Mouse (Mus musculus): ENCODE data around the gene Kcnn1. TPM values are rescaled to one million over a fixed set of nuclear protein-coding genes. Genes with fewer than 3 reads are reported as not detected.

Gene Kcnn1
- polyA plus RNA-seq, 1 experiment from 2014 or later: 2.8 TPM

GRCm38 (mm10) chr8:70839408-70840351, 23.4 kb downstream of the Kcnn1 start, which contains the start of gene Arrdc2:
TSS of gene Arrdc2 (minus strand) at chr8:70839720.
- WGBS: 3% methylated on average over 55 of the region's 55 CpGs
- Histone ChIP-seq H3K4me3 (peak within 1 kb of the TSS; percentile 63), H3K27ac (peak within 1 kb of the TSS; percentile 85), H3K4me2 (peak within 1 kb of the TSS; percentile 93), H3K4me1 (replicated peaks) (peaks cover 12% of the 10 kb centered on the region), H3K9ac (peak within 1 kb of the TSS; percentile 84), H3K27me3 (peaks cover 8% of the 10 kb centered on the region; the same call in 1 of the 2 replicates), H3K36me3 (no peaks in the 10 kb centered on the region), H3K9me3 (replicated peaks) (no peaks in the 10 kb centered on the region)
- peak; percentile 96 for ATAC-seq (replicated peaks; ENCODE audit: insufficient number of reproducible peaks, insufficient read depth, low FRiP score, low read depth)

DNA sequence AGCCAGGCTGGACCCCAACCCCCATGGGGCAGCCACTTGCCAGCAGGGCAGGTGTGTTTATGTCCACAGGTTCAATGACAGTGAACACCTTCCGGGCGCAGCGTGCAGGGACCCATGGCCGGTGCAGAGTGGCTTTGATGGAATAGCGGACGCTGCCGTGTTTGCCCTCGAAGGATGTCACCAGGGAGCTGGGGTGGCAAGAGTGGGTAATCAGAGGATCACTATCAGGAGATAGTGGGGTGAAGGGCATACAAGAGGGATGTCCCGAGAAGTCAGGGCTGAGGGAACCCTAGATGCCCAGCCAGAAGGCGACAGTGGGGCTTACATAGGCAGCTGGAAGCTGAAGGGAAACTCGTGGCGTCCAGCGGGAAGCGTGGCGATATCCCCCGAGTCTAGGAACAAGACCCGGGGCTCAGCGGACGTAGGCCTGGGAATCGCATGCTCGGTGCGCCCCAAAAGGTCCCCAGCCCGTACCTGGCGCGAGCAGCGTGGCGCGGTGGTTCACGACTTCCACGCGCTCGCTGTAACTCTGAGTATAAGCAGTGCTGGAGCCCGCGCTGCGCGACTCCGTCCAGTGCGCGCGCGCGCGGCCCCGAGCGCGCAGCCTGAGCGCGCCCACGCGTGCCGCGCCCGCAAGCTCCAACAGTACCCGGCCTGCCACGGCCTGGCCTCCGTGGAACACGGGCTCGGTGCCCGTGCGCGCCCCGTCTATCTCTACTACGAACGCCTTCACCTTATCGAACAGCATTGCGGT, 24.2 kb downstream of the Kcnn1 start:
- H3K36me3 ChIP-seq: no peaks in the 10 kb centered on the region
- WGBS: 3% methylated on average over 66 of the region's 66 CpGs
- H3K27me3 ChIP-seq: peaks cover 8% of the 10 kb centered on the region; the same call in 1 of the 2 replicates
- ATAC-seq (replicated peaks; ENCODE audit: insufficient number of reproducible peaks, insufficient read depth, low FRiP score, low read depth): peak; percentile 11
- peak overlapping the region; percentile 84 for H3K9ac ChIP-seq
- H3K27ac ChIP-seq: peak overlapping the region; percentile 85
- H3K4me3 ChIP-seq: peak overlapping the region; percentile 63
- peaks cover 15% of the 10 kb centered on the region for H3K4me1 ChIP-seq (replicated peaks)
- H3K9me3 ChIP-seq (replicated peaks): no peaks in the 10 kb centered on the region
- peak overlapping the region; percentile 93 for H3K4me2 ChIP-seq

GRCm38 (mm10) chr8:70836666-70837065, 26.4 kb downstream of the Kcnn1 start:
- Histone ChIP-seq H3K27me3 (no peaks in the 10 kb centered on the region), H3K27ac (no peak overlapping the region), H3K36me3 (no peaks in the 10 kb centered on the region), H3K4me3 (no peak overlapping the region), H3K9me3 (replicated peaks) (no peaks in the 10 kb centered on the region), H3K9ac (no peak overlapping the region), H3K4me2 (no peak overlapping the region), H3K4me1 (replicated peaks) (peaks cover 27% of the 10 kb centered on the region)
- WGBS: 88% methylated on average over 12 of the region's 12 CpGs
- no peak for ATAC-seq (replicated peaks; ENCODE audit: insufficient number of reproducible peaks, insufficient read depth, low FRiP score, low read depth)

- Histone ChIP-seq H3K27me3 (no peaks in the 10 kb centered on the region), H3K36me3 (no peaks in the 10 kb centered on the region), H3K4me3 (no peak overlapping the region), H3K4me2 (0 out of 2 replicates have a peak overlapping the region, but pooled peaks have one; percentile 24), H3K4me1 (replicated peaks) (peaks cover 20% of the 10 kb centered on the region), H3K27ac (peak overlapping the region; percentile 58; the same call in 1 of the 2 replicates), H3K9me3 (replicated peaks) (no peaks in the 10 kb centered on the region), H3K9ac (no peak overlapping the region; the same call in 1 of the 2 replicates)
- WGBS: 89% methylated on average over 3 of the region's 3 CpGs
- ATAC-seq (replicated peaks; ENCODE audit: insufficient number of reproducible peaks, insufficient read depth, low FRiP score, low read depth): no peak
These were observed 29.0 kb downstream of the Kcnn1 start for GRCm38 (mm10) chr8:70834071-70834470.

GRCm38 (mm10) chr8:70833520-70833919, 29.5 kb downstream of the Kcnn1 start:
- ATAC-seq (replicated peaks; ENCODE audit: insufficient number of reproducible peaks, insufficient read depth, low FRiP score, low read depth): peak; percentile 72
- Histone ChIP-seq H3K27me3 (no peaks in the 10 kb centered on the region), H3K36me3 (no peaks in the 10 kb centered on the region), H3K9me3 (replicated peaks) (no peaks in the 10 kb centered on the region), H3K4me2 (peak overlapping the region; percentile 24; the same call in 1 of the 2 replicates), H3K4me1 (replicated peaks) (peaks cover 16% of the 10 kb centered on the region), H3K9ac (peak overlapping the region; percentile 16; the same call in 1 of the 2 replicates), H3K27ac (peak overlapping the region; percentile 58), H3K4me3 (no peak overlapping the region)
- 20% methylated on average over 15 of the region's 15 CpGs for WGBS

DNA sequence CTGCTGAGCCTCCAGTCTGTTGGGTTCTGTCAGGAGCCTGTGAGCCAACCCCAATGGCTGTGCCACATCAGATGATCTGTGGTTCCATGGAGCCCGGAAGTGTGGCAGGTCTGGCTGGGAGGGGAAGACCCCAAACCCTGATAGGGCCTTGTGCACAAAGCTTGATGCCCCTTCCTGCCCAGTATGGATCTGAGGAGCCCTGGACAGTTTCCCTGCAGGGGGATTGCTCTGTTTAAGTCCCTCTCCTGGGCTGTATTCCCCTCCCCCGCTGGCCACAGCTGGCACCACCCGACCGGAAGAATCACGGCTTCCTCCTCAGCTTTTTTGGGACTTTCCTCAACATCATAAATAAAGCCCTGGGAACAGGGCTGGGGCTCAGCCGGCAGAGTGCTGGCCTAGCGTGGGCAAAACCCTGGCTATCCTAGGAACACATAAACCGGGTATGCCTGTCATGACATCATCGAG, 30.0 kb downstream of the Kcnn1 start:
- H3K9me3 ChIP-seq (replicated peaks): no peaks in the 10 kb centered on the region
- no peak overlapping the region for H3K9ac ChIP-seq
- ATAC-seq (replicated peaks; ENCODE audit: insufficient number of reproducible peaks, insufficient read depth, low FRiP score, low read depth): no peak
- peak overlapping the region; percentile 24; the same call in 1 of the 2 replicates for H3K4me2 ChIP-seq
- peak overlapping the region; percentile 58 for H3K27ac ChIP-seq
- H3K36me3 ChIP-seq: no peaks in the 10 kb centered on the region
- H3K4me1 ChIP-seq (replicated peaks): peaks cover 14% of the 10 kb centered on the region
- no peaks in the 10 kb centered on the region for H3K27me3 ChIP-seq
- H3K4me3 ChIP-seq: no peak overlapping the region
- 50% methylated on average over 9 of the region's 9 CpGs for WGBS

DNA sequence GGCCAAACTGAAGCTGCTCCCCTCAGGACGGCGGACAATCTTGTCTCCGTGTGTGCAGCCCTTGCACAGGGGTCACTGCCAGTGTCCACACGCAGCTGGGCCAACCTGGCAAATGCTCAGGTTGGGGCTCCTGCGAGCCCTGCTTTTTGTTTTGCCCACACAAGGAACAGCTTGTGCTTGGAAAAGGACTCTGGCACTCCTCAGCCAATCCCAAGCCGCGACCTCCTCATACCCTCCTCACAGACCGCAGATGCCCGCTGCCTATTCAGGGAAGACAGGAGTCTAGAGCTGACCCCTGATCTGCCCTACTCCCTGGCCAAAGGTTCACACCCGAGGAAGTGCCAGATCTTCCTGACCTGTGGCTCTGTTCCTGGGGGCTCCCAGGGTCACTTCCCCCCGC, 30.7 kb downstream of the Kcnn1 start:
- Histone ChIP-seq H3K36me3 (no peaks in the 10 kb centered on the region), H3K27me3 (no peaks in the 10 kb centered on the region), H3K27ac (no peak overlapping the region), H3K4me1 (replicated peaks) (peaks cover 14% of the 10 kb centered on the region), H3K4me3 (no peak overlapping the region), H3K9ac (no peak overlapping the region), H3K9me3 (replicated peaks) (no peaks in the 10 kb centered on the region), H3K4me2 (no peak overlapping the region)
- WGBS: 63% methylated on average over 11 of the region's 11 CpGs
- ATAC-seq (replicated peaks; ENCODE audit: insufficient number of reproducible peaks, insufficient read depth, low FRiP score, low read depth): no peak

DNA sequence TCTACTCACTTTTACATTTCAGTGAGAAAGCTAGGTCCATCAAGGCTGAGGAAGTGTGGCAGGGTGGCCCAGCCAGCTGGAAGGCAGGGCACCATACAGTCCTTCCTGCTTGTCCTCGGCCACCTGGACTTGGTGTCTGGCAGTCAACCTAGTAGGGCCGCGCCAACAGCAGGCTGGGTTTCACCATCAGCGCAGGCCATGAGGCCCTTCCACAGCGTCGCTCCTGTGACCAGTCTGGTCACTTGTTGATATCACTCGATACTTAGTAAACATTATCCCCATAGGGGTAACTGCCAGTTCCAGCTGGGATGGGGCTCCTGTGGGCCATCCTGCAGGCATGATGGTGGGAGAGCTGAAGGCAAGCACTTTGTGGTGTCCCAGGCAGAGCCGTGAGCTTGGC, 31.5 kb downstream of the Kcnn1 start:
- 85% methylated on average over 8 of the region's 8 CpGs for WGBS
- Histone ChIP-seq H3K27me3 (no peaks in the 10 kb centered on the region), H3K27ac (no peak overlapping the region), H3K4me3 (no peak overlapping the region), H3K4me1 (replicated peaks) (peaks cover 14% of the 10 kb centered on the region), H3K9me3 (replicated peaks) (no peaks in the 10 kb centered on the region), H3K9ac (no peak overlapping the region), H3K4me2 (no peak overlapping the region), H3K36me3 (no peaks in the 10 kb centered on the region)
- ATAC-seq (replicated peaks; ENCODE audit: insufficient number of reproducible peaks, insufficient read depth, low FRiP score, low read depth): no peak

DNA sequence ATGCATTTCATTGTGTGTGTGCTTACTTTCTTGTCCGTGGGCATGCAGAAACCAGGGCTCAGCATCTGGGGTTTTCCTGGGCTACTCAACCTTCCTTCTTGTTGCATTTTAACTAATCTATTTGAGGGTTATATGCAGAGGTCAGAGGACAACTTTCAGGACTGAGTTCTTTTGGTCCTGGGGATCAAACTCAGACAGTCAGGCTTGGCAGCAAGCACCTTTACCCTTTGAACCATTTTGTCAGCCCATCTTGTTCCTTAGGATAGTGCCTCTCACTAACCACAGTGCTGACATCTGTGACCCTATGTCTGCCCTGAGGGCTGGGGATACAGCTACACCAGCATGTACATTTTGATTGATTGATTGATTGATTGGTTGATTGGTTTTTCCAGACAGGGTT, 35.3 kb downstream of the Kcnn1 start:
- no peak for ATAC-seq (replicated peaks; ENCODE audit: insufficient number of reproducible peaks, insufficient read depth, low FRiP score, low read depth)
- Histone ChIP-seq H3K4me2 (no peak overlapping the region), H3K9ac (no peak overlapping the region), H3K4me3 (no peak overlapping the region), H3K9me3 (replicated peaks) (no peaks in the 10 kb centered on the region), H3K36me3 (no peaks in the 10 kb centered on the region), H3K27ac (no peak overlapping the region), H3K4me1 (replicated peaks) (peaks cover 1% of the 10 kb centered on the region), H3K27me3 (peaks cover 4% of the 10 kb centered on the region; the same call in 1 of the 2 replicates)
- WGBS: 84% methylated on average over 1 of the region's 1 CpGs

DNA sequence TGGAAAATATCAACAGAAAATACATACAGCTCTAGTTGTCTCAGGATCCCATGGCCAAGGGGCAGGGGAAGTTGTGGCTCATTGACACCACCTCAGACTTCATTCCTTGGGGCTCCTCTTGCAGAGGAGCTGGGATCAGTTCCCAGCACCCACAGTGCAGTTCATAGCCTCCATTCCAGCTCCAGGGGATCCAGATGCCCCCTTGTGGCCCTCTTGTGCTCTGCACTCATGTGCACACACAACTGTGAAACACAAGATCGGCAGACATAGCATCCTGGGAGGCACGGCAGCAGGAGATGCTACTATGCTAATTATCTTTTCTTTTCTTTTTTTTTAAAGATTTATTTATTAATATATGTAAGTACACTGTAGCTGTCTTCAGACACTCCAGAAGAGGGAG, 36.0 kb downstream of the Kcnn1 start:
- no peaks in the 10 kb centered on the region for H3K36me3 ChIP-seq
- no peak overlapping the region for H3K9ac ChIP-seq
- H3K4me1 ChIP-seq (replicated peaks): no peaks in the 10 kb centered on the region
- H3K9me3 ChIP-seq (replicated peaks): no peaks in the 10 kb centered on the region
- no peak overlapping the region for H3K27ac ChIP-seq
- H3K4me2 ChIP-seq: no peak overlapping the region
- H3K27me3 ChIP-seq: peaks cover 4% of the 10 kb centered on the region; the same call in 1 of the 2 replicates
- H3K4me3 ChIP-seq: no peak overlapping the region
- ATAC-seq (replicated peaks; ENCODE audit: insufficient number of reproducible peaks, insufficient read depth, low FRiP score, low read depth): no peak
- WGBS: 95% methylated on average over 2 of the region's 2 CpGs

DNA sequence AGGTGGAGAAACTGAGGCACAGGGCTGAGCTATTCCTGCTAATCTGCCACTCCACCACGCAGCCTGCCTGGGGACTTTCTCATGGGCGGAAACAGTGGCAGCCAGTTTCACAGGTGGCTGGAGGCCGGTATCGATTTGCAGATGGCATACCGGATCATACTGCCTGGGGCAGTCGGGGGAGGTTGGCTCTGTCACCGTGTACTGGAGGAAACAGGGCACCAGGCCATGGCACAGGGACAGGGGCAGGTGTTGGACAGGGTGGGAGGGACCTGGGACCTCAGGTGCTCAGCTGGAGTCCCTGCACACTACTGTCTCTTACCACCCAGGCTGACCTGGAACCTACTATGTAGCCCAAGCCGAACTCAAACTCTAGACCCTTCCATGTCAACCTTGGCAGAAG, 37.2 kb downstream of the Kcnn1 start:
- Histone ChIP-seq H3K4me3 (no peak overlapping the region), H3K9me3 (replicated peaks) (no peaks in the 10 kb centered on the region), H3K4me1 (replicated peaks) (0 out of 2 replicates have a peak, but pooled peaks cover 3% of the 10 kb centered on the region), H3K4me2 (no peak overlapping the region), H3K27me3 (peaks cover 7% of the 10 kb centered on the region), H3K9ac (no peak overlapping the region), H3K27ac (no peak overlapping the region), H3K36me3 (no peaks in the 10 kb centered on the region)
- ATAC-seq (replicated peaks; ENCODE audit: insufficient number of reproducible peaks, insufficient read depth, low FRiP score, low read depth): no peak
- WGBS: 76% methylated on average over 8 of the region's 8 CpGs
